Mouse (Mus musculus) liver, adult 10 weeks (tissue): ENCODE results near the gene Zfp568. TPM values are rescaled to one million over a fixed set of nuclear protein-coding genes. Genes with fewer than 3 reads are reported as not detected.

Source experiments
- polyA plus RNA-seq: library from polyadenylated mRNA; stranded (reverse); fragments of 350-450 nt; fragmentation: Illumina TruSeq; extraction: RNeasy Lipid Tissue Mini Kit (QIAGEN cat#74804); gene quantifications from one replicate; pipeline ENCODE4 v1.2.3, GENCODE M21; 2014; ENCODE audit warnings: low read depth, low replicate concordance

Zfp568 gene
- polyA plus RNA-seq, result 4.3 TPM

DNA sequence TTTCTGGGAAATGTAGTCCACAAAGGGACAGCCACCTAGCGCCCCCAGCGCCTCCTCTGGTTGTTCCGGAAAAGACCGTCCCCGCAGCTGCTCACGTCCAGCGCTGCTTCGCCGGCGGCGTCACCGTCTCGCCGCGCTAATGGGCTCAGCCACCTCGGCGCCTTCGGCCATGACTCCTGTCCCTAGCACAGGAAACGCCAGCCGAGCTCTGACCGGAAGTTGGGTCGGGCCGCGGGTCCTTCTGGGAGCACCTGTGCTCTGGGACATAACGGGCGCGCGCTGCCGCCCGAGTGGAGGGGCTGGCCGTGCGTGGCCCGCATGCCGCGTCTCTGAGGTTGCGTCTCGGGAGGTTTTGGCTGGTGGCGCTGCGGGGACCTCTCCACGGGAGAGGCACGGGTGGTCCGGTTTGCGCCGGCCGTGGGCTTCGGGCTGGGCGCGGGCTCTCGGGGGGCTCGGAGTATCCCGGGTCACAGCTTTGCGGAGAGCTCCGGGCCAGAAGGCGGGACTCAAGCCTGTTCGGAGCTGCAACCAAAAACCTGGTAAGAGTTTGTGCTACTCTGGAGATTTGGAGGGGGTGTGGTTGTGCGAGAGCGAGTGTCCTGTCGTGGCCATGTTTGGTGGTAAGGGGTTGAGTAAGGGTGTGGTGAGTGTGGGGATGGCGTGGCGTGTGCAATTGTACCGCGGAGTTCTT lies at the start of gene Zfp568:
Gene Zfp568 (plus strand): TSS at position 266 of the 691 bp plus-strand sequence.

GRCm38 (mm10) chr7:29953513-29954401 lies 30.0 kb upstream of the Zfp568 start, which contains the start of gene Zfp74:
Gene Zfp74 (minus strand): TSS chr7:29954089.

GRCm38 (mm10) chr7:30050882-30051548 lies 67.3 kb downstream of the Zfp568 start, which contains the start of gene Zfp14:
Gene Zfp14 (minus strand): TSS chr7:30051380.

GRCm38 (mm10) chr7:30072146-30073028 lies 88.6 kb downstream of the Zfp568 start, which contains the start of gene Zfp82:
Gene Zfp82 (minus strand): TSS chr7:30072900.

Other genes with a start within 250 kb of the Zfp568 start
- 3.2 TPM for gene Zfp84, start 215.4 kb upstream of the Zfp568 start, polyA plus RNA-seq
- 1.1 TPM for gene Zfp30, start 200.0 kb upstream of the Zfp568 start, polyA plus RNA-seq
- 5.5 TPM for gene Zfp790, start 167.8 kb upstream of the Zfp568 start, polyA plus RNA-seq
- 2.9 TPM for gene Zfp940, start 130.3 kb upstream of the Zfp568 start, polyA plus RNA-seq
- 6.8 TPM for gene Zfp420, start 124.0 kb upstream of the Zfp568 start, polyA plus RNA-seq
- gene Zfp27, start 77.4 kb upstream of the Zfp568 start, polyA plus RNA-seq, result 2.3 TPM
- gene Zfp383, start 75.7 kb upstream of the Zfp568 start, polyA plus RNA-seq, result 5.3 TPM
- 3.9 TPM for gene Zfp74, start 29.9 kb upstream of the Zfp568 start, polyA plus RNA-seq
- 1.3 TPM for gene Zfp14, start 67.4 kb downstream of the Zfp568 start, polyA plus RNA-seq
- not detected for gene Zfp82, start 88.9 kb downstream of the Zfp568 start, polyA plus RNA-seq
- gene Gm26920, start 106.5 kb downstream of the Zfp568 start, polyA plus RNA-seq, result not detected
- gene Zfp566, start 106.6 kb downstream of the Zfp568 start, polyA plus RNA-seq, result 0.61 TPM
- gene Zfp260, start 110.8 kb downstream of the Zfp568 start, polyA plus RNA-seq, result 42.8 TPM
- gene Zfp382, start 138.0 kb downstream of the Zfp568 start, polyA plus RNA-seq, result not detected
- gene Zfp146, start 185.8 kb downstream of the Zfp568 start, polyA plus RNA-seq, result 14.9 TPM
- not detected for gene Cox7a1, start 200.2 kb downstream of the Zfp568 start, polyA plus RNA-seq
- gene Capns1, start 214.9 kb downstream of the Zfp568 start, polyA plus RNA-seq, result 38.4 TPM
- 3.8 TPM for gene Polr2i, start 248.0 kb downstream of the Zfp568 start, polyA plus RNA-seq
- gene Tbcb, start 248.3 kb downstream of the Zfp568 start, polyA plus RNA-seq, result 5.2 TPM